Mouse (Mus musculus) adrenal gland, adult (tissue): Measurements from ENCODE around the gene Tmem80.

ENCODE experiments used
- DNase-seq, 2 experiments: peaks; one replicate each; pipeline ENCODE4 v3.0.0; 2022 to 2023; ENCODE audit warnings: low spot score in 1 of 2; ENCODE audit not compliant: inconsistent age in 2 of 2

Gene Tmem80

DNA sequence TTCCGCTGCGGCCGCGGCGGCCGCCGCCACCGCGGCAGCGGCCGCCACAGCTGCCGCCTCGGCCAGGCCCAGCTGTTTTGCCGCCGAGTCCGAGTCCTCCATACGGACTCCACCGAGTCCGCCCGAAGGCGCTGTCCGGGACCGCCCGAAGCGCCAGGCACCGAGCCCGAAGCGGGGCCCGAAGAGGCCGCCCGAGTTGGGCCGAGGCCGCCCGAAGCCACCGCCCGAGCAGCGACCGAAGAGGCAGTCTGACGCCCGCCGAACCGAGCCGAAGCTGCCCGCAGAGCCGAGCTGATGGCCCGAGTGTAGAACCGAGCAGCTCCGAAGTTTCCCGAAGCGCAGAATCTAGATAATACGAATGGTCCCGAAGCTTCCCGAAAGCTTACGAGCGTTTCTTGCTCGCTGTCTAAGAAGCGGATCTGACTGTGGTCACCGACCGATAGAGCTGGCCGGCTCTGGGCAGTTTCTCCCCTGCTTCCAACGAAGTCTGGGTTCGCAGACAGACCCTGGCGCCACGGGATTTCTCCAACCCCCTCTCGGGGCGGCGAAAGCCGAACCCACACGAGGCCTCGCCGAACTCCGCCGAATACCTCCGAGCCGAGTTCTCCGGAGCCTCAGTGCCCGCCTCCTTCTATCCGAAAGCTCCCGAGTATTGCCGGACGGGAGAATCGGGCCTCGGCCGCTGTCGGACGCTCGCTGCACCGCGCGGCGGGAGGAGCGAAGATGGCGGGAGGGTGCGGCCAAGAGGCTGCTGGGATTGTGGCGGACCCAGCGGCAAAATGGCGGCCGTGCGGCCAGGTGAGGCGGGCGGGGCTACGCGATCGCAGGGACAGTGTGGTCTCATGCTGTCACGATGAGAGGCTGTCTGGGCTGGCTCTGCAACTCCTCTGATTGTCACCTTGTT lies at the start of gene Tmem80, which contains the start of gene Deaf1:
Gene Tmem80, plus strand, starts transcription at position 271 of the 904 bp plus-strand sequence.
Gene Deaf1, minus strand, starts transcription at position 222 of the 904 bp plus-strand sequence.
- DNase-seq, result peak; percentile 99 to 100

DNA sequence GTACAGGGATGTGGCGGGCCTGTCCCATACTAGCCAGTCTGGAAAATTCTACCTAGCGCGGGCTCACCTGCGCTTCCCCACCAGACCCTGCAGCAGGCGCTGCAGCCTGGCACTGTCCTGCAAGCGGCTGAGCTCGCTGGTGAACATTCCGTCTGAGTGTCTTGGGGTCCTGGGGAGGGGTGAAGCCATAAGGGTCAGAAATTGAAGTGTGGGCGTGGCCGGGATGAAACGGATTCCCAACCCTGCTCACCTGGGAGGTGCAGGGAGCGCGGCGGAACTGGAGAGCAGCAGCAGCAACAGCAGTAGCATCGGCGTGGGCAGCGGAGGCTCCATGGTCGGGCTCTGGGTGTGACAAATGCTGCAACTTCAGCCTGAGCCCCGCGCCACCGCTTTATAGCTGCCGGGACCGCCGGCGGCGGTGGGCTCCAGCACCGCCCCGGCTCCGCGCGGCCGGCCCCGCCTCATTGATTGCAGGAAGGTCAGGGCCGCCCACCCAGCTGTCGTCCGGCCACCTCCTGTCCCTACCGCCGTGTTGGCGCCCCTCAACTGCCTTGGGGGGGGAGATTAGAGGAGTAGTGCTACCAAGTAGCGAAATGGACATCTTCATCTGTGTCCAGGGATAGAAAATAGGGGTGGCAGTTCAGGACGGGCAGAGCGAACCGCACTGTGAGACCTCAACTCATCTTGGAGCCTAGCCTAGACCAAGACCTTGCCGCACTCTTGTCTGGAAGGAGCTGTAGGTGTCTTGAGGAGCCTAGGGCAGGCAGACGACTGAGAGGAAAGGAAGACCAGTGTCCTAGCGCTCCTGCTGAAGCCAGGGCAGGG lies 48.6 kb upstream of the Tmem80 start, which contains the start of gene Sct:
Gene Sct, minus strand, starts transcription at position 368 of the 825 bp plus-strand sequence.
- peak in 1 of 2 experiments; percentile 56 for DNase-seq

- DNase-seq, result no peak
Observed at GRCm38 (mm10) chr7:141281442-141281841, 46.1 kb upstream of the Tmem80 start.

GRCm38 (mm10) chr7:141282756-141283155 lies 44.8 kb upstream of the Tmem80 start:
- no peak for DNase-seq

DNA sequence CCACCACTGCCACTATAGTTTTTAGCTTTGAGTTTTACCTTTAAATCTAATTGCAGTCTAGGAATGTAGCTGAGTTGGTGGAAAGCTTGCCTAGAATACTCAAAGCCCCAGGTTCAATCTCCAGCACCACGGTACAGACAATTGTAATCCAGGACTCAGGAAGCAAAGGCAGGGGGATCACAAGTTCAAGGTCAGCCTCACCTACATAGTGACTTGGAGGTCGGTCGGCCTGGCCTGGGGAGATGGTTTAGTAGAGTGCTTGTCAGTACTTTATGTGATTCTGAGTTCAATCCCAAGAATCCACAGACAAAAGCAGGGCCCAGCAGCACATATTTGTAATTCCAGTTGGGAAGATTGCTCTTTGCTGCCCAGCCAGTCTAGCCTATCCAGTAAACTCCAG lies 39.5 kb upstream of the Tmem80 start:
- DNase-seq, result no peak

DNA sequence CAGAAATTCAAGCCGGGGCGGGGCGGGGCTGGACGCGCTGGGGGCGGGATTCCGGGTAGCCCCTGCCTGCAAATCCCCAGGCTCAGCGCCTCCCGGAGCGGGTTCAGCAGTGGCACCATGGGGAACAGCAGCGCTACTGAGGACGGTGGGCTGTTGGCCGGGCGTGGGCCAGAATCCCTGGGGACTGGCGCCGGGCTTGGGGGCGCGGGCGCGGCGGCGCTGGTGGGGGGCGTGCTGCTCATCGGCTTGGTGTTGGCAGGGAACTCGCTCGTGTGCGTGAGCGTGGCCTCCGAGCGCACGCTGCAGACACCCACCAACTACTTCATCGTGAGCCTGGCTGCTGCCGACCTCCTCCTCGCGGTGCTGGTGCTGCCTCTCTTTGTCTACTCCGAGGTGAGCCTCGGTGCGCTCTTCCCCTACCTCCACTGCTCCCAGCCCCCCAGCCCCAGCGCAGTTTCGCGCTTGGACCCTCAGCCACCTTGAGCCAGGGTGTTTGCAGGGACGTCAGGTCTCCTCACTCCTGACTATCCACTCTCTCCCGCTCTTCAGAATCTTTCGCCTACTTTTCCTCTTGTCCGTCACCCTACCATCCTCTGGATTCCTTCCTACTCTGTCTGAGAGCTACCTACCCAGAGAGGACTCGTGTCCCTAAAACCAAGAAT lies 35.5 kb upstream of the Tmem80 start, which contains the start of gene Drd4:
Gene Drd4, plus strand, starts transcription at position 86 of the 662 bp plus-strand sequence.
- no peak for DNase-seq

DNA sequence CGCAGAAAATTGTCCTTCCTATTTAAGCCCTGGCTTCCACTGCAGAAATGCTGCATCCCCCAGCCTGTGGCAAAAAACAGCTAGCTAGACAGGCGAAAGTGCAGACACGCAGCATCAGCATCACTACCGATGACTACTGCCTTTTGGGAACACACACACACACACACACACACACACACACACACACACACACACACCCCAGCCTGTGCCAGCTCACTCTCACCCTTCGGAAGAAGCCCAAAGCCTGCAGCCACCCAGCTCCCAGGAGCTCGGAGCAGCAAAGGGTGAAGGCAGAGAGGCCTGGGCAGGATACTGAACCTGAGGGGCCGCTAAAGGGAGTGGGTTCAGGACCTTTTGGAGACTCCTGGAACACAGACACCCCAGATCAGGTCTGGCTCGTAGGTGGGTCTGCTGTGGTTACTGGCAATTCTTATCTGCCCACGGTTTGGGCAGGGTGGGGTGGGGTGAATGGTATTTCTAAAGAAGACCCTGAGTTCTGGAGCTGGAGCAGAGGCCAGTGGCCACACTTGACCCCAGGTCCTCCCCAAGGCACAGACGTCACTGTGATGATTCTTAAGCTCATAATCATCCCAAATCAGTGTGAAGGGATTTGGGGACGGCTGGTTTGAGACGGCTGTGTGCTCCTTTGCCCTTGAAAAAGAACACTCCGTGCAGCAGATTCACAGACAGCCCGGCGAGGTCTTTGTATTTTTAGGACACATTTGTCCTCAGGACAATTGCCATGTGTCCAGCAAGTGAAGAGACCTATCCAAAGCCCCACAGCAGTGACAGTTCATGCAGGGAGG lies 34.8 kb upstream of the Tmem80 start:
- DNase-seq, result peak in 1 of 2 experiments; percentile 80

DNA sequence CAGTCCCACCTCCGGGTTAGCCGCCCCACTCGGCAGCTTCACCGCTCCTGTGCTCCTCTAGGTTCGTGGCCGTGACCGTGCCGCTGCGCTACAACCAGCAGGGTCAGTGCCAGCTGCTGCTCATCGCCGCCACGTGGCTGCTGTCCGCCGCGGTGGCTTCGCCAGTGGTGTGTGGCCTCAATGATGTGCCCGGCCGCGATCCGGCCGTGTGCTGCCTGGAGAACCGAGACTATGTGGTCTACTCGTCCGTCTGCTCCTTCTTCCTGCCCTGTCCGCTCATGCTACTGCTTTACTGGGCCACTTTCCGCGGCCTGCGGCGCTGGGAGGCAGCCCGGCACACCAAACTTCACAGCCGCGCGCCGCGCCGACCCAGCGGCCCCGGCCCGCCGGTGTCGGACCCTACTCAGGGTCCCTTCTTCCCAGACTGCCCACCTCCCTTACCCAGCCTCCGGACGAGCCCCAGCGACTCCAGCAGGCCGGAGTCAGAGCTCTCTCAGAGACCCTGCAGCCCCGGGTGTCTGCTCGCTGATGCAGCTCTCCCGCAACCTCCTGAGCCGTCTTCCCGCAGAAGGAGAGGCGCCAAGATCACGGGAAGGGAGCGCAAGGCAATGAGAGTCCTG lies 33.6 kb upstream of the Tmem80 start:
- DNase-seq, result peak; percentile 60 to 81

DNA sequence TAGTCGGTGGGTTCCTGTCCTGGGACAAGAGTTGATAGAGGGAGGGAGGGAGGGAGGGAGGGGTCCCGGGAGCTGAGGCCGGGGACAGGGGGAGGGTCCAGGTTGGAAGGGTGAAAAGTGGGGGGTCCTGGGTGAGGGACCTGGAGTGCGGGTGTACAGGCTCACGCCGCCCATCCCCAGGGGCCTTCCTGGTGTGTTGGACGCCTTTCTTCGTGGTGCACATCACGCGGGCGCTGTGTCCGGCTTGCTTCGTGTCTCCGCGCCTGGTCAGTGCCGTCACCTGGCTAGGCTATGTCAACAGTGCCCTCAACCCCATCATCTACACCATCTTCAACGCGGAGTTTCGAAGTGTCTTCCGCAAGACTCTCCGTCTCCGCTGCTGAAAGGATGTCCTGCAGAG lies 33.1 kb upstream of the Tmem80 start:
- DNase-seq, result no peak

DNA sequence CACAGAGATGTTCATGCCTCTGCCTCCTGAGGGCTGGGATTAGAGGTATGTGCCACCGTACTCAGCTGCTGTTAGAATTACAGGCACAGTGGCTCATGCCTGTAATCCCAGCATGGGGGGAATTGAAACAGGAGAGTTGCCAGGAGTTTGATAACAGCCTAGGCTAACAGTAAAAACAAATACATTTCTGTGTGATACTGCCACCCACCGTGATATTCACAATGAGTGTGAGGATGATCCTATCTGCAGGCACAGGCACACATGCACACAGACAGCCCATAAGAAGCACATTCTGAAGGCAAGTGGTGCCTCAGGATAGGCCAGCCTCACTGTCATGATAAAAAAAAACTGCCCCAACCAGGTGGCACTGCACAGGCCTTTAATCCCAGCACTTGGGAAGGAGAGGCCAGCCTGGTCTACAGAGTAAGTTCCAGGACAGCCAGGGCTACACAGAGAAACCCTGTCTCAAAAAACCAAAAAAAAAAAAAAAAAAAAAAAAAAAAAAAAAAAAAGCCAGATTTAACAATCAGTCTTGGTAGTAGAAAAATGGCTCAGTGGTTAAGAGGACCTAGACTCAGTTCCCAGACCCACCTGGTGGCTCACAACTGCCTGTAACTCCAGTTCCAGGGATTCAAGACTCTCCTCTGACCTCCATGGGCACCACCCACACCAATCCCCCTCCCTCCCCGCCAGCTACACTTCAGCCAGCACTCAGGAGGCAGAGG lies 29.5 kb upstream of the Tmem80 start:
- DNase-seq, result no peak

GRCm38 (mm10) chr7:141299175-141299574 lies 28.4 kb upstream of the Tmem80 start:
- no peak for DNase-seq

- peak in 1 of 2 experiments; percentile 63 for DNase-seq
Observed at GRCm38 (mm10) chr7:141301386-141301785, 26.2 kb upstream of the Tmem80 start.

- DNase-seq, result no peak
Observed at GRCm38 (mm10) chr7:141302702-141303268, 24.8 kb upstream of the Tmem80 start.

- no peak for DNase-seq
Observed at GRCm38 (mm10) chr7:141304537-141304936, 23.0 kb upstream of the Tmem80 start.

DNA sequence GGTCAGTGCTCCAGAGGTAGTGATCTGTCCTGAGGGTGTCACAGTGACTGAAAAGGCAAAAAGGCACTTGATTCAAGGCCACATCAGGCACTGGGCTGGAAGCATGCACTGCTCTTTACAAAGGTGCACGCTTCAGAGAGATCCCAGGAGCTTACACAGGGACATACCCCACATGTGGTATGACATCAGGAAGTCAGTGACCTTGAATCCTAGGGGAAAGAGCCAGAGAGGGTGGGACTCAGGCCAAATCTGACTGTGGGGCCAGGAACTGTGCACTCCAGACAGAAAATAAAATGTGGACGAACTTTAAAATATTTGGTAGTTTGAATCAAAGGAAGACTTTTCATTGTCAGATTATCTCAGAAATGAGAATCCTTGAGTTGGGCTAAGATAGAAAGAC lies 13.1 kb upstream of the Tmem80 start:
- peak; percentile 63 to 77 for DNase-seq

- no peak for DNase-seq
Observed at GRCm38 (mm10) chr7:141315076-141315475, 12.5 kb upstream of the Tmem80 start.

- DNase-seq, result peak in 1 of 2 experiments; percentile 71
Observed at GRCm38 (mm10) chr7:141315974-141316373, 11.6 kb upstream of the Tmem80 start.

DNA sequence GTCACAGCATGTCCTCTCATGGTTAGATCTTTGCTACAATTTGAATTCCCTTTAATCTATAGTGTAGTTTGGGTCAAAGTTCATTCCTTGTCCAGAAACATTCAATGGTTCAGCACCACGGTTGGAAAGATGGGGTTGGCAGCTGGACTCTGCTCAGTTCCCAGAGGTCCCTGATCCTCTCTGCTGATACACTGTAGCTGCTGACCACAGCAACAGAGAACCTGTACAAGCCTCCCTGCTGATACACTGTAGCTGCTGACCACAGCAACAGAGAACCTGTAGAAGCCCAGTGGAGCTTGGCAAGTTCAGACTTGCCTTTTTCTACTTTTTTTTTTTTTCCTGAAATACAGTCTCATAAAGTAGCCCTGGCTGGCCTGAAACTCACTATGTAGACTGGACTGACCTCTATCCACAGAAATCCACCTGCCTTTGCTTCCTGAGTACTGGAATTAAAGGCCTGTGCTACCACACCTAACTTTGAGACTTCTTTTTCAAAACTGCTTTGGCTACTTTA lies 9.9 kb upstream of the Tmem80 start:
- no peak for DNase-seq
